Mouse (Mus musculus): ENCODE measurements at regions not wholly inside any gene's neighbourhood (a gene's known extent, or its start where the extent isn't known, plus 50 kb on each side); places are given as distances from the start of the nearest gene placed in this dataset.

DNA sequence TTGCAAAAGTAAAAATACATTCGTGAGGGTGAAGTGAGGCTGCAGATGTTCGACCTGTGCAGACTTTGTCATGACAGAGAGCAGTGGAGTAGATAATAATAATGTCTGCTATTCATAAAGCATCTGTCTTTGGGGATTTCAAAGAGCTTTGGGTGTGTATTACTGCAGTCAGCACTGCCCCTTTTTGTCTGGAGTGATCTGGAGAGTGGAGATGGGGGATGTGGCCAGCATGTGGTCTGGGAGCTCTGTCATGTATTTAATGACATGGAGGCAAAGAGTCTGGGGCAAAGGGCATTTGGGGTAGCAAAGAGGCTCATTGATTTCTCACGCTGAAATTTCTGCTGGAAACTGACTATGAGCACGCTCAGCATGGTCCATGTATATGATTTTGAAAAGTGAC, 510.8 kb upstream of the Pou3f2 start:
- no peak for DNase-seq (ENCODE audit: low read depth, low spot score)

DNA sequence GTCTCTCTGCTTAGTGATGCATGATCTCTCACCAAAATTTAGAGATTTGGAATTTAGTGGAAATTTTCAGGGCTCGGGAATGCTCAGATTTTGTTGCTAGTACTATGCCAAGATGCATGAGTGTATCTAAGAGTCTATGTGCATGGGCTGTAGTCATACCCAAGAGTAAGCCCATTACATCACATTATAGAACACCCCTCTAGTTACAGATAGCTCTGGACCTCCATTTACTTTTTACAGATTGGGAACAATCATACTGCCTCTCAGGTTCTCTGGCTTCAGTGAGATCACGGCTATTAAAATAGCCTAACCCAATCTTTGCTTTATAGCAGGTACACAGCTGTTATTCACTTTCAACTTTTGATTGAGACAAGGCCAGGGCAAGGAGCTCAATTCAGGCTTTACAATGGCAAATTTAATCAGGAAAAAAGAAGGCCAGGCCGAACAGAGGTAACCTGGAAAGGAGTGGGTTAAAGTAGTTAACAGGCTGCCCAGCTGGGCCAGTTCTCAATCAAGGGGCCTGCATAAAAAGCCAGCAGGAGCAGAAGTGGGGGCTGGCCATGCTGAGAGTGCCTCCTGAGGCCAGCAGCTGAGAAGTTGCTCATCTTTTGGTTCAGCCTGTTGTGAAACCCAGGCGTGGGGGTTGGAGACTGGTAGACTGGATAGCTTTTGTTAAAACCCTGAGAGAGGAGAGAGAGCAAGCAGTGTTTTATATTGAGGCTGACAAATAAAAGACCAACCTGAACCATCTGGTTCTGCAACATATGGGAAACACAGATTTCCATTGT, 509.2 kb upstream of the Pou3f2 start:
- no peak for DNase-seq (ENCODE audit: low read depth, low spot score)

DNA sequence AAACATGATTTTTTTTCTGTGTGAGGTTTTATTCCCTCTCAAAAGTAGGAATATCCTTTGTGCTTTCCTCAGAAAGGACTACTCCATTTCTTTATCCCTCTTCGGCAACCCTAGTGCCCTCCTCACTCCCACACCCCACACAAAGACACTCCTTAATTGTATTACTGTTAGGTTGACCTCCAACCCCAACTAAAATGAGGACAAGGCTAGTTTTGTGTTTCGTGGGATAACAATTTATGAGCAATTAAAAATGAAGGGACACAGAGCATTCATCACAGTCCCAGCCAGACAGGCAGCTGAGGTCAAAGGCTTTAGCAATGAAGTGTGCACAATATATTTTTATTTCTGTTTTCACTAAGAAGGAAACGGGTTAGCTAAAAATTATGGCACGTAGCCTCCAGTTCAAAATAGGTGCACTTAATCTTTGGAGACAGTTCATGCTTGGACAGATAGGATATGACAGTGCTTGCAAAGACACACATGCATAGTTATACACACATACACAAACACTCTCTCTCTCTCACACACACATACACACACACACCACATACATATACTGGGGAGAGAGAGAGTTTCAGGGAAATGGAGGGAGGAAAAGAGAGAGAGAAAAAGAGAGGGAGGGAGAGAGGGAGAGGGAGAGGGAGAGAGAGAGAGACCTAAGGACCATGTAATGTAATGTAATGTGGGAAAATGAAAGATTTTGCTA, 498.8 kb upstream of the Pou3f2 start:
- DNase-seq (ENCODE audit: low read depth, low spot score), result no peak

GRCm38 (mm10) chr4:22973585-22974116, 485.5 kb upstream of the Pou3f2 start:
- DNase-seq (ENCODE audit: low read depth, low spot score), result no peak

- DNase-seq (ENCODE audit: low read depth, low spot score), result peak; percentile 4
These were observed 484.8 kb upstream of the Pou3f2 start for GRCm38 (mm10) chr4:22972784-22973584.

GRCm38 (mm10) chr4:22971127-22971526, 483.0 kb upstream of the Pou3f2 start:
- no peak for DNase-seq (ENCODE audit: low read depth, low spot score)

DNA sequence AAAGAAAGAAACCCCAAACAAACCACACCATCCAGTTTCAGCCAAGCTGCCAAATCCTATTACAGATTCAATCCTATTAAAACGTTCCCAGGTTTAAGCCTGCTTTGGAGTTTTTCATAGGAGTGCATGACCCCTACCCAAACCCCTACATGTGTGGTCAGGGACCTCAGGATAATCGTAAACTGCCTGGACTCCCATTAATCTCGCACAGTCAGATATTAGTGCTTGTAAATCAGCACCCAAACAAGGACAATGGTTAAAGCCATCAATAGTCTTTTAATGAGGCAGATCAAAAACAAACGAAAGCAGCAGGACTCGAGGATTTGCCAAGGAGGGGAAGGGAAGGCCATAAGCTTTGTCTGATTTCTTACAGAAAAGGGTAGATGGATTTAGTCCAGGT, 482.3 kb upstream of the Pou3f2 start:
- DNase-seq (ENCODE audit: low read depth, low spot score), result no peak

DNA sequence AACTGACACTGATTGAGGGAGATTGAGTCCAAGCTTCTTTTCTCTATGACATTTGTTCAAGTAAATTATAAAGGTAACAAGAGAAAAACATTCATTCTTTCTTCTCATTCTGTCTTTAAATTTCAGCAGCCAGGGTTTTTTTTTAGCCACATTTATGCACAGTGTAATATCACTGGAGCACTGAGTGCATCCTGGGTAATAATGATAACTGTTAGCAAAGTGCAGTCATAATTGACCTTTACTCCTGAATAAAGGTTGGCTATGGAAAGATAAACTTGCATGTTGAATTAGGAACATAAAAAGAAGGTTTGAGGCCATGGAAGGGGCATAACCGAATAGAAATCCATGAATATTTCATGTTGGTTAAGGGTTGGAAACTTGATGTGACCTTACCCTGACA, 461.3 kb upstream of the Pou3f2 start:
- DNase-seq (ENCODE audit: low read depth, low spot score), result no peak

GRCm38 (mm10) chr4:22948880-22949279, 460.7 kb upstream of the Pou3f2 start:
- no peak for DNase-seq (ENCODE audit: low read depth, low spot score)

DNA sequence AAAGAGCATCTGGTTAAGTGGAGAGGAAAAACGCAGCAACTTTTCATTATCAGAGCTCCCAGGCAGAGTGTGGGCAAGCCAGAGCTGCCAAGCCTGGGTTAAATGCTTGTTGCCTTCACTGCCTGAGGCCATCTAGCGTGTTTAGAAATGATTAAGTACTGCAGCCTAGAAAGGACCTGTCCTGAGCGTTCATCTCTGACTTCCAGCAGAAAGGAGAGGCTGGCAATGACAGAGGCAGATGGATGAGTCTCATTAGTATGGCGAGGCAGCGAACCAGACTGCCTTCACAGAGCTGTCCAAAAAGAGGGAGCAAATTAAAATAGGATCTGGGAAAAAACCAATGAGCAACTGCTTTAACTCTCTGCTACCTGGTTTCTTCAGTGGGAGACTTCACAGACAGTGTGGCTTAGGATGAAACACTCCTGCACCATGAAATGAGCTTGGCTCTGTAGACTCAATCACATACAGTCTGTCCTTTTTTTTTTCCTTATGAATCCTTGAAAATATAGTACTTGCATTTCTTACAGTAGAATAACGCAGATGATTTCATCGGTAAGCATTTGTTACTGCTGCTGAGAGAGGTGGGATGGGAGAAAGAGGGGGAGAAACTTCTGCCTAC, 458.7 kb upstream of the Pou3f2 start:
- no peak for DNase-seq (ENCODE audit: low read depth, low spot score)

GRCm38 (mm10) chr4:22938302-22938701, 450.1 kb upstream of the Pou3f2 start:
- DNase-seq (ENCODE audit: low read depth, low spot score), result no peak

DNA sequence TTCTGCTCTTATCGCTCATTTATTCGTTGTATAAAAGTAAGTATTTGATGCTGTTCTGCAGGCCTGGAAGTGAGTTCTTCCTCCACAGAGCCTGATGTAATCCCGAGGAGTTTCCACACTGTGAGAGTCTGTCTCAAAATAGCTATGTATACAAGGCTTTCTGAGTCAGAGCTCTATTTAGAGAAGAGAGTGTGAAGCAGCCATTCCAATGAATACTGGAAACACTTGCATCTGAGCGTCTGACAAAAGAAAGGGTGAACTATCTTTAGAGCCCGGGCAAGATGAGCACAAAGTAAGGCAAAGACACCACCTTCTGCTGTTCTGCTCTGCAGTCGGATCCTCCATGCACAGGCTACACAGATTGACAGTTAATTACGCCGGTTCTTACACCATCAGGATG, 436.0 kb upstream of the Pou3f2 start:
- DNase-seq (ENCODE audit: low read depth, low spot score), result no peak

DNA sequence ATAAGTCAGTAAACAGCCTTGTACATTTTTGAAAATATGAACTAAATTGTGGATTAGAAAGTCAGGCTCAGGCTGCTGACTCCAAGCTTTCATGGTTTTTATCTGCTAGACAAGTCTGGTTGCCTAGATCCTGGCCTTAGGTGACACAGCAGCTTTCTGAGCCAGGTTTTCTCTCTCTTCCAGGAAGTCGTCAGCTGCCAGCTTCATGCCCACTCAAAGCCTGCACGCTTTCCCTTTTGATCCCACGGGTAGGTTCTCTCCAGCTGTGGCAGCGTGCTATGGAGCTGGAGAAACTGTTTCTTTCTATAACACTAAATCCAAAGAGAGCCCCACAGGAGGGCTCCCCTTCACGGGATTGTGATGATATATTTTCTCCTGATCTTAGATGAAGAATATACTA, 426.7 kb upstream of the Pou3f2 start:
- DNase-seq (ENCODE audit: low read depth, low spot score), result no peak

- DNase-seq (ENCODE audit: low read depth, low spot score), result no peak
These were observed 404.5 kb upstream of the Pou3f2 start for GRCm38 (mm10) chr4:22892694-22893046.

DNA sequence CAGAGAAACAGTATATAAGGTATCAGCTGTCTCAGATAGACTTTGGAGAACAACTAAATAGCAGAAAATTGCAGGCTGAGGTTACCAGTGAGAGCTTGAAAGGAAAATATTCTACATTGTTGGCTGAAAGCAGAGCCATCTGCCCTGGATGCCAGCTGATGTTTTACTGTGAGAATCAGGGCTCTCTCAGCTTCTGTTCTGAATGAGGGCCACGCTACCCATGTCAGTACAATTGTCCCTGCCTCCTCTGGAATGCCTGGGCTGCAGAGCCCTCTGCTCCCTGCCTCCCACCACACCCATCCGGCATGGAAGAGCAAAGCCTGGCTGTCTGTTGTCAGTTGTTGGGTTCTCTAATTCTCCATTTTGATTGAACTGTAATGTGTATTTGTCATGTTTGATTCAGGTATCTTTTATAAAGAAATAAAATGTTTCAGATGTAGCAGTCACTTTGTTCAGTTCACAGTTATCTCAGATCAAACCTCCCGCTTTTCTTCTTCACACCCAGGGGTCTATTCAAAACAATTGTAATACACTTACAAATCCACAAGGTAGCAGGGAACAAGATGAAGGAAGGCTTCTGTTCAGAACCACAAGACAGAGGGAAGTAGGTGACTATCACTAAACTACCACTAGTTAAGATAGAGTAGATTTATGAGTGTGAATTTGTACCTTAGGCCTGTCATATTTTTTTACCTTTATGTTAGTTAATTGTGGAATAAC, 404.0 kb upstream of the Pou3f2 start:
- DNase-seq (ENCODE audit: low read depth, low spot score), result peak; percentile 9

GRCm38 (mm10) chr4:22880692-22881091, 392.5 kb upstream of the Pou3f2 start:
- no peak for DNase-seq (ENCODE audit: low read depth, low spot score)

GRCm38 (mm10) chr4:22875392-22875791, 387.2 kb upstream of the Pou3f2 start:
- DNase-seq (ENCODE audit: low read depth, low spot score), result no peak

GRCm38 (mm10) chr4:22836124-22836445, 347.9 kb upstream of the Pou3f2 start:
- no peak for DNase-seq (ENCODE audit: low read depth, low spot score)

DNA sequence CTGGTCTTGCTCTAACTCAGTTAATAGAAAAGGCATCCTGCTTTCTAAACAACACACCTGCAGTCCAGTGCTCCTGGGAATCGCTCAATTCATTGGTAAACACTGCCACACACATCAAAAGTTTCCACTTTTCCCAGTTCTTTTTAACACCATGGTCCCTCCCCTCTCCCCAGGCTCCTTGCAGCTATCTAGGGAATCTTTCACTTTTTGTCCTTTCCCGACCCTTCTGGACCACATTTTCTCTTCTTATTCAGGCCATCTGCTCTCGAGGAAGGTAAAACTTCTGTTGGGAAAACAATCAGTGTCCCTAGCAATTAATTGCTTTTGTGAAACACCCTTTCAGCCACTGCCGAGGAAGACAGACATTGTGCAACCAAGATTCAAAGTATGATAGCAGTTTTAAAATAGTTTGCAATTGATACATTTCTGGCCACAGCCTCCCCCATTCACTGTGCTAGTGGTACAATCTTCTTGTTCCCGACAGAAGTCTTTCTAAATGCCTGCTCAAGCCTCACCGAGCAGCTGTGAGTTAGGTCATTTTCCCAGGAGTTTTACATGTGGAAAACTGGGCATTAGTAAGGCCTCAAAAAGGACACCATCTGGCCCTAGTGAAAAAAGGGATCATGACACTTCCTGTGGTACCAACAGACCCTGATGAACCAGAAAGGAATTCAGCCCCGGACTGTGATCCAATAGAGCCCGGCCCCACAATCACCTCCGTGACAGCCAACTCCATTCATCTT, 347.4 kb upstream of the Pou3f2 start:
- no peak for DNase-seq (ENCODE audit: low read depth, low spot score)

DNA sequence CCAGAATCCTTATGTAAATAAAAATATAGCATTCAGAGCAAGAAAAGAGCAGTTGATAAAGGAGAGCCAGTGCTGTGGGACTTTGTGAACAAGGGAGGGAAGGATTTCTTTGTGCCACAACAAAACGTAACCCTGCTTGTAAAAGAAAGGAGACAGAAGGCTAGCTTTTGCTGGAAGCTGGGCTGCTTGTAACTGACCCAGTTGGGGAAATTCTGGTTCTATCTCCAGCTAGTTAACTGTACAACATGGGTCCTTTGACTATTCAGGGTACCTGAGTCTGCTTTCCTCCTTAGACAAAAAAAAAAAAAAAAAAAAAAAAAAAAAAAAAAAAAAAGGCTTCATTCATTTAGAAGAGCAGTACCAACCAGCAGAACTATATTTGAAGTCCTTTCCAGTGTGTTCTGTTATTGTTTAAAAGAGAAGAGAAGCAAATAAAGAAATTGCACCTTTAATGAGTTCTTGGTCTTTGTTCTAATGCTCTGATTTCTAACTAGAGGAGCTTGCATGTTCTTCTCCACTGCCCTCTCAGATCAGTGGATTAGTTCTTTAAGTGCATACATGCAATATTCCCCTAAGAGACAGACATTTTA, 345.8 kb upstream of the Pou3f2 start:
- no peak for DNase-seq (ENCODE audit: low read depth, low spot score)

All from ES-CJ7 (cell line).